In genomic region chr14:72506723-72507420, GRCm38 (mm10) we compare ENCODE assay signal across 9 mouse cellular contexts. TPM values are rescaled to one million over a fixed set of nuclear protein-coding genes. Genes with fewer than 3 reads are reported as not detected.
A peak's percentile ranks its signal among the peaks of the same experiment; 100 is the strongest.
DNase-seq lines count a peak whose midpoint lies in the region; ATAC-seq and TF ChIP-seq lines count a peak whose summit lies in the region.
"Had no signal": no experiment of that assay in that cellular context is flagged by ENCODE, and none has a peak within 500 bp of the region (broad histone marks: within the 10 kb centered on the region; RNA-seq: fewer than 3 reads in every experiment).

No protein-coding gene starts in this region.

- no peak for ATAC-seq in heart, embryonic 14.5 days (ENCODE audit: insufficient number of reproducible peaks, insufficient read depth, low FRiP score, low read depth)
- no peak for ATAC-seq in intestine, embryonic 15.5 days
- ATAC-seq in midbrain, postnatal 0 days (ENCODE audit: low FRiP score), result no peak

- no peak for TF ChIP-seq CTCF in heart, adult 2 months (IDR thresholded peaks at IDR 0.05)
- no peak for TF ChIP-seq CTCF in midbrain, postnatal 0 days (IDR thresholded peaks at IDR 0.05)
- no peak for TF ChIP-seq CTCF in layer of hippocampus, adult 2 months (conservative IDR thresholded peaks at IDR 0.05)

- H3K79me2 ChIP-seq in heart, adult 2 months (replicated peaks; ENCODE audit: control insufficient read depth, insufficient read depth, low read length), result no peaks in the 10 kb centered on the region

- H3K9ac ChIP-seq in heart, embryonic 14.5 days (ENCODE audit: low read length), result peak overlapping the region; percentile 62
- no peak overlapping the region for H3K9ac ChIP-seq in heart, adult 2 months (ENCODE audit: low read depth, low read length)
- 0 out of 2 replicates have a peak overlapping the region, but pooled peaks have one; percentile 23 for H3K9ac ChIP-seq in intestine, embryonic 15.5 days
- H3K9ac ChIP-seq in midbrain, postnatal 0 days (replicated peaks; ENCODE audit: low read length, poor library complexity, severe bottlenecking), result no peak overlapping the region

- no peak for TF ChIP-seq EP300 in heart, adult 2 months (IDR thresholded peaks at IDR 0.05; ENCODE audit: insufficient read depth, low read depth, low read length)

- peak overlapping the region; percentile 79 for H3K4me2 ChIP-seq in heart, embryonic 14.5 days (ENCODE audit: low read length)
- H3K4me2 ChIP-seq in intestine, embryonic 15.5 days (replicated peaks), result peak overlapping the region; percentile 68
- H3K4me2 ChIP-seq in midbrain, postnatal 0 days (ENCODE audit: low read depth, low read length, poor library complexity, severe bottlenecking), result peak overlapping the region; percentile 49

- DNase-seq in heart, adult 2 months, result no peak
- DNase-seq in embryo, embryonic 9.5 days (ENCODE audit: extremely low spot score), result peak; percentile 34
- no peak for DNase-seq in midbrain, postnatal 0 days (ENCODE audit: low spot score)
- no peak for DNase-seq in cerebellum, adult 8-10 months
- DNase-seq in layer of hippocampus, adult 2 months (ENCODE audit: low spot score in 2 of 2), result no peak
- no peak for DNase-seq in layer of hippocampus, postnatal 36 days

- H3K9me3 ChIP-seq in heart, embryonic 14.5 days (ENCODE audit: control insufficient read depth, low read length), result no peaks in the 10 kb centered on the region
- no peaks in the 10 kb centered on the region for H3K9me3 ChIP-seq in intestine, embryonic 15.5 days
- no peaks in the 10 kb centered on the region for H3K9me3 ChIP-seq in midbrain, postnatal 0 days (ENCODE audit: low read length)

- intact Hi-C loops in heart, adult 2 months (cut with DNase I), result no loop called here

- peak overlapping the region; percentile 37 to 39 for H3K4me3 ChIP-seq in heart, embryonic 14.5 days (ENCODE audit: control insufficient read depth in 1 of 2, insufficient read depth in 1 of 2, low read depth in 1 of 2, low read length in 2 of 2)
- no peak overlapping the region; the same call in 1 of the 2 replicates for H3K4me3 ChIP-seq in heart, adult 2 months
- H3K4me3 ChIP-seq in intestine, embryonic 15.5 days (replicated peaks), result peak overlapping the region; percentile 29
- H3K4me3 ChIP-seq in midbrain, postnatal 0 days (ENCODE audit: low read depth, low read length), result peak overlapping the region; percentile 24
- H3K4me3 ChIP-seq in layer of hippocampus, adult 2 months, result no peak overlapping the region

- no peak for TF ChIP-seq POLR2A in heart, adult 2 months (IDR thresholded peaks at IDR 0.05; ENCODE audit: insufficient read depth, low read depth, low read length)

- H3K27ac ChIP-seq in heart, embryonic 14.5 days (replicated peaks in 1 of 2; ENCODE audit: control insufficient read depth in 1 of 2, insufficient read depth in 1 of 2, low read depth in 2 of 2, low read length in 2 of 2), result no peak overlapping the region
- H3K27ac ChIP-seq in heart, adult 2 months, result no peak overlapping the region
- no peak overlapping the region for H3K27ac ChIP-seq in intestine, embryonic 15.5 days
- H3K27ac ChIP-seq in midbrain, postnatal 0 days (ENCODE audit: low read depth, low read length), result no peak overlapping the region
- H3K27ac ChIP-seq in layer of hippocampus, adult 2 months, result no peak overlapping the region

- H3K27me3 ChIP-seq in heart, embryonic 14.5 days (ENCODE audit: control insufficient read depth, insufficient read depth, low read length), result no peaks in the 10 kb centered on the region
- no peaks in the 10 kb centered on the region for H3K27me3 ChIP-seq in heart, adult 2 months (ENCODE audit: control insufficient read depth, insufficient read depth, low read length)
- H3K27me3 ChIP-seq in intestine, embryonic 15.5 days (replicated peaks), result no peaks in the 10 kb centered on the region
- H3K27me3 ChIP-seq in midbrain, postnatal 0 days (ENCODE audit: insufficient read depth, low read length), result no peaks in the 10 kb centered on the region

- WGBS in heart, embryonic 14.5 days, result 9% methylated on average over 11 of the region's 11 CpGs
- WGBS in heart, adult 2 months, result 22% methylated on average over 11 of the region's 11 CpGs
- WGBS in intestine, embryonic 15.5 days, result 23% methylated on average over 11 of the region's 11 CpGs
- 12% methylated on average over 11 of the region's 11 CpGs for WGBS in midbrain, postnatal 0 days

- H3K36me3 ChIP-seq in heart, embryonic 14.5 days (ENCODE audit: control insufficient read depth, insufficient read depth, low read length), result no peaks in the 10 kb centered on the region
- no peaks in the 10 kb centered on the region for H3K36me3 ChIP-seq in heart, adult 2 months (ENCODE audit: control insufficient read depth, insufficient read depth, low read length)
- H3K36me3 ChIP-seq in intestine, embryonic 15.5 days, result no peaks in the 10 kb centered on the region
- no peaks in the 10 kb centered on the region for H3K36me3 ChIP-seq in midbrain, postnatal 0 days (ENCODE audit: insufficient read depth, low read length)

- peaks cover 4 to 6% of the 10 kb centered on the region in 2 experiments; a peak in 2 of 4 replicates for H3K4me1 ChIP-seq in heart, embryonic 14.5 days (ENCODE audit: control insufficient read depth in 2 of 2, insufficient read depth in 2 of 2, low read length in 2 of 2)
- H3K4me1 ChIP-seq in heart, adult 2 months (ENCODE audit: control insufficient read depth, insufficient read depth, low read length), result no peaks in the 10 kb centered on the region
- 0 out of 2 replicates have a peak, but pooled peaks cover 6% of the 10 kb centered on the region for H3K4me1 ChIP-seq in intestine, embryonic 15.5 days (replicated peaks)
- no peaks in the 10 kb centered on the region for H3K4me1 ChIP-seq in midbrain, postnatal 0 days (ENCODE audit: insufficient read depth, low read length)

RNA-seq across cellular contexts. Expression of gene Gm9195, which starts 15.2 kb away (rescaled TPM):
- polyA plus RNA-seq in heart, embryonic 14.5 days (2014; fragmentation: Nextera tagmentation; extraction: Ambion mirVana), result not detected in 2 replicates
- total RNA-seq in heart, adult 2 months (2021), result not detected
- not detected in 2 replicates for polyA plus RNA-seq in heart, adult 2 months (2012; rRNA removed)
- polyA plus RNA-seq in intestine, embryonic 15.5 days (2015; fragmentation: Nextera tagmentation; extraction: Ambion mirVana), result not detected in 2 replicates
- total RNA-seq in midbrain, postnatal 0 days (2014; rRNA removed), result not detected in 2 replicates
- not detected in 2 replicates for polyA plus RNA-seq in midbrain, postnatal 0 days (2015; fragmentation: Nextera tagmentation; extraction: Ambion mirVana)
- not detected for total RNA-seq in layer of hippocampus, adult 2 months (2021)
- total RNA-seq in layer of hippocampus, postnatal 36 days (2021), result not detected
- total RNA-seq: heart, postnatal 10 days had no signal

Comparison
In these comparisons a context has a peak if more than half of its experiments do, and no peak if none do; other contexts are left out.
1. H3K4me3 ChIP-seq: peak in heart, embryonic 14.5 days (2 of 2), intestine, embryonic 15.5 days (single experiment) and midbrain, postnatal 0 days (single experiment); none in heart, adult 2 months (single experiment) and layer of hippocampus, adult 2 months (single experiment).
2. H3K9ac ChIP-seq: peak in heart, embryonic 14.5 days (single experiment) and intestine, embryonic 15.5 days (single experiment); none in heart, adult 2 months (single experiment) and midbrain, postnatal 0 days (single experiment).
3. Peak in every context shown above with its lines, with median percentiles within 50 percentile points of each other: H3K4me2 ChIP-seq.